Mouse (Mus musculus) hindbrain, embryonic 14.5 days (tissue): ENCODE measurements around the gene Gm21560. TPM values are rescaled to one million over a fixed set of nuclear protein-coding genes. Genes with fewer than 3 reads are reported as not detected.
"Not testable (repeated sequence)": the region's sequence is repeated elsewhere in the genome, so short reads cannot be mapped to it uniquely, and the experiment has no call there.

Experiments
- ATAC-seq: fragments of 200-750 bp; cut with Nextera tagmentation; 2 replicates; pipeline ENCODE4 v1.8.0; 2017; ENCODE audit warnings: moderate number of reproducible peaks, mild to moderate bottlenecking, moderate TSS enrichment, moderate library complexity; ENCODE audit not compliant: low FRiP score
- DNase-seq: peaks from one replicate; pipeline ENCODE4 v3.0.0-alpha.2; 2015; ENCODE audit warnings: low spot score
- H3K27ac ChIP-seq: fragments of 300-500 bp; sonication (generic); 2 replicates; pipeline ENCODE4 v1.5.1; 2014; ENCODE audit warnings: mild to moderate bottlenecking, moderate library complexity
- H3K27me3 ChIP-seq: fragments of 300-500 bp; sonication (generic); 2 replicates; pipeline ENCODE4 v1.6.1; 2014; ENCODE audit warnings: mild to moderate bottlenecking, low read length, mixed read lengths; ENCODE audit not compliant: control insufficient read depth, insufficient read depth
- H3K36me3 ChIP-seq: fragments of 300-500 bp; sonication (generic); replicated peaks from 2 replicates; pipeline ENCODE4 v1.6.1; 2014; ENCODE audit not compliant: control insufficient read depth, insufficient read depth
- H3K4me1 ChIP-seq: fragments of 300-500 bp; sonication (generic); replicated peaks from 2 replicates; pipeline ENCODE4 v1.6.1; 2014; ENCODE audit warnings: antibody characterized with exemption, low read length, mixed read lengths; ENCODE audit not compliant: control insufficient read depth, insufficient read depth
- H3K4me2 ChIP-seq: fragments of 300-500 bp; sonication (generic); replicated peaks from 2 replicates; pipeline ENCODE4 v1.6.1; 2014; ENCODE audit warnings: mild to moderate bottlenecking, moderate library complexity
- H3K4me3 ChIP-seq: fragments of 300-500 bp; sonication (generic); replicated peaks from 2 replicates; pipeline ENCODE4 v1.5.1; 2014; ENCODE audit warnings: mild to moderate bottlenecking, low read length
- H3K9ac ChIP-seq: fragments of 300-500 bp; sonication (generic); 2 replicates; pipeline ENCODE4 v1.6.1; 2014
- H3K9me3 ChIP-seq: fragments of 300-500 bp; sonication (generic); 2 replicates; pipeline ENCODE4 v1.6.1; 2016; ENCODE audit warnings: low read length; ENCODE audit not compliant: control insufficient read depth
- WGBS: fragments of 180-500 bp; shearing (Covaris S2); extraction: QIAGEN DNeasy Blood & Tissue Kit; methylation state at CpG from one replicate; pipeline ENCODE4 v1.1.7; 2014; 5-methylcytosine and 5-hydroxymethylcytosine counted together
- polyA plus RNA-seq: library from polyadenylated mRNA; unstranded; fragments of >200 nt; fragmentation: Nextera tagmentation; extraction: Ambion mirVana; gene quantifications from 2 replicates; pipeline ENCODE4 v1.2.1, GENCODE M21; 2014

Gene Gm21560
- polyA plus RNA-seq = not detected in 2 replicates

DNA sequence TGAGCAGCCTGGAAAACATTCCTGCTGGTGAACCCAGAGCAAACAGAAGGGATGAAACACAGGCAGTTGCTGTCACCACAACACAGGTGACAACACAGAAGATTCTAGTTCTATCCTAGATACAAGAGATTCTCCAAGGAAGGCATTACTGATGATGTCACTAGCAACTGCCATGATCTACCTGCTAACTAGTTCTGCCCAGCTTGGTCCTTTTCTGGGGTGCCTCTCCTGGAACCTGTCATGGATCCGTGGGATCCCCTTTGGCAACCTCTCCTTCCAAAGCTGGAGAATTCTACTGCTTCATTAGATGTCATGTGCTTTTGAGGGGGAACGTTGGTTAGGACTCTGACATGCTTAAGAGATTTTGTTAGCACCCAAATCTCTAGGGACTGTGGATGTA is at the start of gene Gm21560:
Gm21560 (minus strand) TSS at position 101 of the 400 bp plus-strand sequence.
- H3K4me1 ChIP-seq, H3K4me3 ChIP-seq, H3K9me3 ChIP-seq, H3K27ac ChIP-seq, H3K4me2 ChIP-seq, DNase-seq, H3K36me3 ChIP-seq, H3K9ac ChIP-seq, H3K27me3 ChIP-seq, ATAC-seq: not testable (repeated sequence)
- WGBS = 52% methylated on average over 1 of the region's 2 CpGs

DNA sequence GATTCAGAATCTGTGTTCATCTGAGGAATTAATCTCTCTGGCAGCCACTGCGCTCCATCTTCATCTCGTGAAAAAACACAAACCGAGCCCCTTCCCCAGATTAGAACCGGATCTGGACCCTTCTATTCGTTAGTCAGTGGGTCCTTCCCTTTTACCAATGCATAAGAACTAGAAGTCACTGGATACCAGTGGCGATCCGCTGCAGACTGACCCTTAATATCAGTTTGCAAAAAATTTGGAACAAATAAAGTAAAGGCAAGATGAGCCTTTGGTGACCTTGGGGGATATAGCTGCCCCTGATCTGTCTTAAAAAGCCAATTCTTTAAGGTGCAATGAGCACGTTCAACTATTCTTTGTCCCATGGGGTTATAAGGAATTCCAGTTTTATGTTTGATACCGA is 55.6 kb downstream of the Gm21560 start:
- H3K9me3 ChIP-seq, H3K4me1 ChIP-seq, H3K36me3 ChIP-seq, H3K27ac ChIP-seq, H3K4me2 ChIP-seq, H3K27me3 ChIP-seq, H3K9ac ChIP-seq, DNase-seq, ATAC-seq, H3K4me3 ChIP-seq: not testable (repeated sequence)
- WGBS = 96% methylated on average over 3 of the region's 9 CpGs

DNA sequence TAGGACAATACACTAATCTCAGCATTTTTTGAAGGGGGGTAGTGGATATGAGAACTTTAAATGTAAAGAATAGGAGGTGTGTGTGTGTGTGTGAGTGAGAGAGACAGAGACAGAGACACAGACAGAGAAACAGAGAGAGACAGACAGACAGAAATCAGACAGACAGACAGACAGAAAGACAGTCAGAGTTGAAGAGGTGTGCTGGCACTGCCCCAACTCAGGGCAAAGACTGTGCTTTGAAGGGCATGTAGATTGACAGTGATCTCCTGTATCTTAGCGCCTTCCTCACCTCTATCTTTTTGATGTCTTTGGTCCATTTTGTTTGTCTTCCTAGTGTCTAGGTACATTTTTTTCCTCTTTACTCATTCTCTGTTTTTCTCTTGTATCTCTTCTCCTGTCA is 58.0 kb downstream of the Gm21560 start:
- WGBS = no CpG with 5 or more reads among the region's 1 CpGs
- H3K4me2 ChIP-seq, H3K9me3 ChIP-seq, H3K27me3 ChIP-seq, H3K4me3 ChIP-seq, DNase-seq, H3K27ac ChIP-seq, H3K9ac ChIP-seq, ATAC-seq, H3K4me1 ChIP-seq, H3K36me3 ChIP-seq: not testable (repeated sequence)

Other genes with a start within 250 kb of the Gm21560 start
- gene Gm3453, start 240.2 kb downstream of the Gm21560 start, polyA plus RNA-seq = not detected in 2 replicates
- not detected in 2 replicates for gene Gm6337, start 161.0 kb downstream of the Gm21560 start, polyA plus RNA-seq
- 6.0 and 7.4 TPM in 2 replicates for gene Gm8206, start 125.3 kb downstream of the Gm21560 start, polyA plus RNA-seq
- gene Gm3468, start 110.6 kb downstream of the Gm21560 start, polyA plus RNA-seq = 6.2 and 6.4 TPM in 2 replicates
- gene Gm3476, start 93.5 kb downstream of the Gm21560 start, polyA plus RNA-seq = not detected in 2 replicates
- gene Gm3411, start 68.0 kb upstream of the Gm21560 start, polyA plus RNA-seq = 9.3 and 11.5 TPM in 2 replicates
- 0.23 TPM in 1 of 2 replicates, not detected in the other for gene Gm21103, start 85.6 kb upstream of the Gm21560 start, polyA plus RNA-seq
- gene Gm3618, start 124.4 kb upstream of the Gm21560 start, polyA plus RNA-seq = not detected in 2 replicates
- 0.34 TPM in 1 of 2 replicates, not detected in the other for gene Gm16440, start 171.0 kb upstream of the Gm21560 start, polyA plus RNA-seq
- gene Gm3591, start 193.2 kb upstream of the Gm21560 start, polyA plus RNA-seq = 5.6 and 8.3 TPM in 2 replicates
- gene Gm3594, start 225.3 kb upstream of the Gm21560 start, polyA plus RNA-seq = not detected in 2 replicates